Mouse (Mus musculus) forebrain, embryonic 14.5 days (tissue): Measurements from ENCODE around the gene Ipo4. TPM values are rescaled to one million over a fixed set of nuclear protein-coding genes. Genes with fewer than 3 reads are reported as not detected.
A peak's percentile ranks its signal among the peaks of the same experiment; 100 is the strongest.

Experiments used
- ATAC-seq: fragments of 200-750 bp; cut with Nextera tagmentation; 2 replicates; pipeline ENCODE4 v1.8.0; 2017; ENCODE audit warnings: mild to moderate bottlenecking, moderate library complexity
- DNase-seq: peaks from one replicate; pipeline ENCODE4 v3.0.0-alpha.2; 2015; ENCODE audit warnings: low spot score
- H3K27ac ChIP-seq: fragments of 300-500 bp; sonication (generic); 2 replicates; pipeline ENCODE4 v1.5.1; 2014; ENCODE audit warnings: low read depth, mild to moderate bottlenecking, control low read depth, low read length, moderate library complexity
- H3K27me3 ChIP-seq: fragments of 300-500 bp; sonication (generic); replicated peaks from 2 replicates; pipeline ENCODE4 v1.6.1; 2014; ENCODE audit warnings: low read length, control low read depth, mixed read lengths; ENCODE audit not compliant: control insufficient read depth, insufficient read depth
- H3K36me3 ChIP-seq: fragments of 300-500 bp; sonication (generic); 2 replicates; pipeline ENCODE4 v1.6.1; 2014; ENCODE audit warnings: low read length, control low read depth; ENCODE audit not compliant: control insufficient read depth, insufficient read depth
- H3K4me1 ChIP-seq: fragments of 300-500 bp; sonication (generic); 2 replicates; pipeline ENCODE4 v1.6.1; 2014; ENCODE audit warnings: antibody characterized with exemption, low read length, control low read depth; ENCODE audit not compliant: control insufficient read depth, insufficient read depth
- H3K4me2 ChIP-seq: fragments of 300-500 bp; sonication (generic); 2 replicates; pipeline ENCODE4 v1.6.1; 2014; ENCODE audit warnings: mild to moderate bottlenecking, control low read depth, low read length
- H3K4me3 ChIP-seq: fragments of 300-500 bp; sonication (generic); 2 replicates; pipeline ENCODE4 v1.5.1; 2014; ENCODE audit warnings: low read depth, low read length, control low read depth
- H3K9ac ChIP-seq: fragments of 300-500 bp; sonication (generic); 2 replicates; pipeline ENCODE4 v1.6.1; 2014; ENCODE audit warnings: mild to moderate bottlenecking, low read length, control low read depth, moderate library complexity
- H3K9me3 ChIP-seq: fragments of 300-500 bp; sonication (generic); replicated peaks from 2 replicates; pipeline ENCODE4 v1.6.1; 2016; ENCODE audit warnings: low read length, control low read depth, mixed read lengths; ENCODE audit not compliant: control insufficient read depth
- WGBS: fragments of 180-500 bp; shearing (Covaris S2); extraction: QIAGEN DNeasy Blood & Tissue Kit; methylation state at CpG from one replicate; pipeline ENCODE4 v1.1.7; 2014; 5-methylcytosine and 5-hydroxymethylcytosine counted together
- polyA plus RNA-seq: library from polyadenylated mRNA; unstranded; fragments of >200 nt; fragmentation: Nextera tagmentation; extraction: Ambion mirVana; gene quantifications from 2 replicates; pipeline ENCODE4 v1.2.1, GENCODE M21; 2014

The Ipo4 gene
- polyA plus RNA-seq = 80.8 and 82.5 TPM in 2 replicates

GRCm38 (mm10) chr14:55635523-55636007, at the start of gene Ipo4:
TSS of gene Ipo4 (minus strand) at chr14:55635957.
- no peaks in the 10 kb centered on the region for H3K9me3 ChIP-seq
- H3K4me2 ChIP-seq = peak within 1 kb of the TSS; percentile 86
- H3K36me3 ChIP-seq = peaks cover 81% of the 10 kb centered on the region
- ATAC-seq = peak; percentile 93
- peaks cover 5% of the 10 kb centered on the region; the same call in 1 of the 2 replicates for H3K4me1 ChIP-seq
- H3K27me3 ChIP-seq = no peaks in the 10 kb centered on the region
- H3K4me3 ChIP-seq = peak within 1 kb of the TSS; percentile 58
- peak within 1 kb of the TSS; percentile 70 for H3K9ac ChIP-seq
- peak; percentile 96 for DNase-seq
- 2% methylated on average over 33 of the region's 33 CpGs for whole genome bisulfite sequencing
- peak within 1 kb of the TSS; percentile 77 for H3K27ac ChIP-seq

DNA sequence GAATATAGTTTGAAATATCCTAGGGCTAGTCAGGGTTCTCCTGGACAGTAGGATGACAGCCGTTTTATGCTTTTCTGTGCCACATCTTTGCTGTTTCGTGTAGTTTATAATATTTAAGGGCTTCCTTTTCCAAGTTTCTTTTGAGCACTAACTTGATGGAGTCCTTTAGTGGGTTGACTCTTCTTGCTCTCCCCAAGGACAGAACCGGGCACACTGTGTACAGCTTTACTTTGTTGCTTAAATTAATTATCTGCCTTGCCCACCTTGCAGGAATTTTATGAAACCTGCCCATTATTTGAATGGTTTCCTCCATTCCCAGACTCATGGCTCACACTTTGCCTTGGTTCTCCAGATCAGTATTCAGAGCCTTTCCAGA, 46.3 kb upstream of the Ipo4 start:
- H3K27me3 ChIP-seq = no peaks in the 10 kb centered on the region
- H3K4me3 ChIP-seq = peak overlapping the region; percentile 70
- no peak; the same call in 1 of the 2 replicates for ATAC-seq
- peak overlapping the region; percentile 77; the same call in 1 of the 2 replicates for H3K9ac ChIP-seq
- WGBS = 16% methylated on average over 3 of the region's 3 CpGs
- H3K4me1 ChIP-seq = peaks cover 3% of the 10 kb centered on the region; the same call in 1 of the 2 replicates
- no peak overlapping the region for H3K27ac ChIP-seq
- peak overlapping the region; percentile 89 for H3K4me2 ChIP-seq
- peaks cover 33% of the 10 kb centered on the region for H3K36me3 ChIP-seq
- no peaks in the 10 kb centered on the region for H3K9me3 ChIP-seq
- no peak for DNase-seq

GRCm38 (mm10) chr14:55681160-55682117, 45.7 kb upstream of the Ipo4 start, which contains the start of gene Tinf2:
TSS of gene Tinf2 (minus strand) at chr14:55681820.
- Histone ChIP-seq H3K4me1 (peaks cover 3% of the 10 kb centered on the region; the same call in 1 of the 2 replicates), H3K9ac (peak within 1 kb of the TSS; percentile 77), H3K27me3 (no peaks in the 10 kb centered on the region), H3K36me3 (peaks cover 40% of the 10 kb centered on the region), H3K9me3 (no peaks in the 10 kb centered on the region), H3K4me2 (peak within 1 kb of the TSS; percentile 89), H3K27ac (peak within 1 kb of the TSS; percentile 77), H3K4me3 (peak within 1 kb of the TSS; percentile 70)
- ATAC-seq = peak; percentile 98
- WGBS = under 1% methylated on average over 66 of the region's 66 CpGs
- peak; percentile 98 for DNase-seq

GRCm38 (mm10) chr14:55677615-55678014, 41.9 kb upstream of the Ipo4 start:
- no peak overlapping the region for H3K4me3 ChIP-seq
- no peak overlapping the region for H3K9ac ChIP-seq
- 81% methylated on average over 4 of the region's 4 CpGs for WGBS
- no peak overlapping the region for H3K27ac ChIP-seq
- H3K9me3 ChIP-seq = no peaks in the 10 kb centered on the region
- H3K4me2 ChIP-seq = no peak overlapping the region
- no peak for ATAC-seq
- H3K4me1 ChIP-seq = peaks cover 7% of the 10 kb centered on the region
- H3K27me3 ChIP-seq = no peaks in the 10 kb centered on the region
- no peak for DNase-seq
- H3K36me3 ChIP-seq = peaks cover 49% of the 10 kb centered on the region

- DNase-seq = no peak
- Histone ChIP-seq H3K36me3 (peaks cover 34% of the 10 kb centered on the region), H3K4me1 (peaks cover 16% of the 10 kb centered on the region), H3K9me3 (no peaks in the 10 kb centered on the region), H3K4me2 (peak overlapping the region; percentile 96), H3K27me3 (no peaks in the 10 kb centered on the region), H3K9ac (peak overlapping the region; percentile 81), H3K4me3 (peak overlapping the region; percentile 86), H3K27ac (no peak overlapping the region)
- 87% methylated on average over 7 of the region's 7 CpGs for WGBS
- no peak for ATAC-seq
Observed at GRCm38 (mm10) chr14:55672741-55673060, 36.9 kb upstream of the Ipo4 start.

GRCm38 (mm10) chr14:55671833-55672740, 36.3 kb upstream of the Ipo4 start, which contains the start of the genes Gmpr2 and Nedd8:
TSS of gene Gmpr2 (plus strand) at chr14:55671941.
TSS of gene Nedd8 (minus strand) at chr14:55672124.
- peak; percentile 99 for ATAC-seq
- Histone ChIP-seq H3K4me2 (peak within 1 kb of the TSS; percentile 96), H3K27me3 (no peaks in the 10 kb centered on the region), H3K9ac (peak within 1 kb of the TSS; percentile 81), H3K9me3 (no peaks in the 10 kb centered on the region), H3K4me3 (peak within 1 kb of the TSS; percentile 86), H3K27ac (peak within 1 kb of the TSS; percentile 70; the same call in 1 of the 2 replicates), H3K4me1 (peaks cover 16% of the 10 kb centered on the region), H3K36me3 (peaks cover 27% of the 10 kb centered on the region)
- DNase-seq = peak; percentile 98
- WGBS = 1% methylated on average over 38 of the region's 38 CpGs

GRCm38 (mm10) chr14:55671486-55671832, 35.7 kb upstream of the Ipo4 start:
- peak overlapping the region; percentile 81 for H3K9ac ChIP-seq
- H3K9me3 ChIP-seq = no peaks in the 10 kb centered on the region
- ATAC-seq = peak; percentile 63
- peak overlapping the region; percentile 96 for H3K4me2 ChIP-seq
- peak overlapping the region; percentile 86 for H3K4me3 ChIP-seq
- H3K27ac ChIP-seq = peak overlapping the region; percentile 70; the same call in 1 of the 2 replicates
- under 1% methylated on average over 12 of the region's 12 CpGs for WGBS
- H3K27me3 ChIP-seq = no peaks in the 10 kb centered on the region
- peaks cover 25% of the 10 kb centered on the region for H3K36me3 ChIP-seq
- no peak for DNase-seq
- H3K4me1 ChIP-seq = peaks cover 16% of the 10 kb centered on the region

- Histone ChIP-seq H3K4me1 (no peaks in the 10 kb centered on the region), H3K4me2 (peak overlapping the region; percentile 65), H3K27ac (no peak overlapping the region; the same call in 1 of the 2 replicates), H3K36me3 (peaks cover 26% of the 10 kb centered on the region), H3K9me3 (no peaks in the 10 kb centered on the region), H3K4me3 (peak overlapping the region; percentile 54; the same call in 1 of the 2 replicates), H3K9ac (no peak overlapping the region), H3K27me3 (no peaks in the 10 kb centered on the region)
- no peak for DNase-seq
- ATAC-seq = peak; percentile 45
- 20% methylated on average over 2 of the region's 2 CpGs for WGBS
Observed at GRCm38 (mm10) chr14:55660636-55661035, 24.9 kb upstream of the Ipo4 start.
